Mouse (Mus musculus) olfactory bulb, adult 2 months (tissue): ENCODE data around the gene Zscan18. TPM values are rescaled to one million over a fixed set of nuclear protein-coding genes. Genes with fewer than 3 reads are reported as not detected.

Source experiments
- H3K27ac ChIP-seq: fragments of 200-500 bp; 2 replicates; pipeline ENCODE4 v1.5.1; 2012; ENCODE audit warnings: low read depth, low read length; ENCODE audit not compliant: insufficient read depth
- H3K4me1 ChIP-seq: fragments of 200-500 bp; 2 replicates; pipeline ENCODE4 v1.6.1; 2012; ENCODE audit warnings: low read length; ENCODE audit not compliant: control insufficient read depth, insufficient read depth
- H3K4me3 ChIP-seq: fragments of 200-500 bp; 2 replicates; pipeline ENCODE4 v1.5.1; 2012; ENCODE audit warnings: mild to moderate bottlenecking, low read depth, low read length, moderate library complexity; ENCODE audit not compliant: insufficient read depth
- CTCF ChIP-seq: fragments of 200-500 bp; IDR thresholded peaks from 2 replicates; pipeline ENCODE4 v1.5.1; 2012; ENCODE audit warnings: low read depth, mild to moderate bottlenecking, low read length, moderate library complexity; ENCODE audit not compliant: insufficient read depth
- POLR2A ChIP-seq: fragments of 200-500 bp; IDR thresholded peaks from 2 replicates; pipeline ENCODE4 v1.6.1; 2012; ENCODE audit warnings: mild to moderate bottlenecking, low read depth, low read length, moderate library complexity; ENCODE audit not compliant: insufficient read depth
- WGBS: fragments of 180-500 bp; shearing (Covaris S2); methylation state at CpG from one replicate; pipeline ENCODE4 v1.1.7; 2018; 5-methylcytosine and 5-hydroxymethylcytosine counted together
- polyA plus RNA-seq: library from polyadenylated mRNA; stranded (reverse); fragments of >200 nt; gene quantifications from 2 replicates; pipeline ENCODE4 v1.2.4, GENCODE M21; 2012; ENCODE audit warnings: low replicate concordance; ENCODE audit not compliant: missing spikeins, insufficient read depth, insufficient read length

Zscan18 gene
- polyA plus RNA-seq, 1 experiment, result not detected

- 53% methylated on average over 1 of the region's 1 CpGs for WGBS
- H3K4me3 ChIP-seq, result no peak within 1 kb of the TSS
- H3K27ac ChIP-seq, result no peak within 1 kb of the TSS
- TF ChIP-seq POLR2A (no peak), CTCF (no peak)
- no peaks in the 10 kb centered on the region for H3K4me1 ChIP-seq
These were observed 68.5 kb downstream of the Zscan18 start, which contains the start of gene Vmn2r56 for GRCm38 (mm10) chr7:12734904-12735303. Gene Vmn2r56, minus strand, starts transcription at chr7:12735004.

Other genes with a start within 250 kb of the Zscan18 start
- gene Vmn2r53, start 194.8 kb downstream of the Zscan18 start, polyA plus RNA-seq, result not detected in 2 replicates
- gene Vmn2r54, start 163.3 kb downstream of the Zscan18 start, polyA plus RNA-seq, result not detected in 2 replicates
- gene Vmn2r55, start 118.6 kb downstream of the Zscan18 start, polyA plus RNA-seq, result not detected in 2 replicates
- gene Vmn2r56, start 68.6 kb downstream of the Zscan18 start, polyA plus RNA-seq, result not detected in 2 replicates
- gene Zfp329, start 15.2 kb upstream of the Zscan18 start, polyA plus RNA-seq, result not detected in 2 replicates
- not detected in 2 replicates for gene Zfp110, start 31.1 kb upstream of the Zscan18 start, polyA plus RNA-seq
- gene Zfp128, start 77.5 kb upstream of the Zscan18 start, polyA plus RNA-seq, result not detected in 2 replicates
- gene Zscan22, start 94.2 kb upstream of the Zscan18 start, polyA plus RNA-seq, result not detected in 2 replicates
- gene Rps5, start 118.7 kb upstream of the Zscan18 start, polyA plus RNA-seq, result 651 TPM in 1 of 2 replicates, not detected in the other
- gene Rnf225, start 123.8 kb upstream of the Zscan18 start, polyA plus RNA-seq, result not detected in 2 replicates
- gene Zfp324, start 162.2 kb upstream of the Zscan18 start, polyA plus RNA-seq, result not detected in 2 replicates
- gene Zfp446, start 174.2 kb upstream of the Zscan18 start, polyA plus RNA-seq, result not detected in 2 replicates
- gene Slc27a5, start 194.6 kb upstream of the Zscan18 start, polyA plus RNA-seq, result not detected in 2 replicates
- gene Trim28, start 195.5 kb upstream of the Zscan18 start, polyA plus RNA-seq, result 700 TPM in 1 of 2 replicates, not detected in the other
- gene Zbtb45, start 206.4 kb upstream of the Zscan18 start, polyA plus RNA-seq, result not detected in 2 replicates
- gene Chmp2a, start 231.2 kb upstream of the Zscan18 start, polyA plus RNA-seq, result not detected in 2 replicates
- gene Ube2m, start 234.6 kb upstream of the Zscan18 start, polyA plus RNA-seq, result 648 TPM in 1 of 2 replicates, not detected in the other